Comparison of ENCODE assay signal across 8 mouse cellular contexts in genomic region chr1:156673476-156674194, GRCm38 (mm10). TPM values are rescaled to one million over a fixed set of nuclear protein-coding genes. Genes with fewer than 3 reads are reported as not detected.
DNase-seq lines count a peak whose midpoint lies in the region; ATAC-seq and TF ChIP-seq lines count a peak whose summit lies in the region.

No protein-coding gene starts in this region.

- 0 out of 2 replicates have a peak, but pooled peaks cover 3% of the 10 kb centered on the region for H3K27me3 ChIP-seq in hindbrain, embryonic 12.5 days
- H3K27me3 ChIP-seq in liver, embryonic 11.5 days (replicated peaks; ENCODE audit: control insufficient read depth, insufficient read depth, low read length): no peaks in the 10 kb centered on the region
- H3K27me3 ChIP-seq in myocyte (ENCODE audit: control insufficient read depth, insufficient read depth, insufficient read length): no peaks in the 10 kb centered on the region

- DNase-seq in 3134 (ENCODE audit: extremely low read depth, insufficient read length, low spot score) (peak; percentile 59), MEL-GATA-1-ER (ENCODE audit: extremely low read depth, low read depth) (peak; percentile 56)
- DNase-seq in liver, embryonic 11.5 days (ENCODE audit: low spot score): peak; percentile 65
- peak; percentile 47 for DNase-seq in thymus, postnatal 14 days
- no peak for DNase-seq in cerebellum, adult 8-10 months

- H3K4me2 ChIP-seq in hindbrain, embryonic 12.5 days (replicated peaks): peak overlapping the region; percentile 98
- H3K4me2 ChIP-seq in liver, embryonic 11.5 days: peak overlapping the region; percentile 100
- H3K4me2 ChIP-seq in myocyte (ENCODE audit: low read depth): peak overlapping the region; percentile 94

- no peak for TF ChIP-seq CTCF in embryonic fibroblast, embryonic 13.5 days (IDR thresholded peaks at IDR 0.05; ENCODE audit: borderline replicate concordance, insufficient read depth, low read length)

- WGBS in hindbrain, embryonic 12.5 days: 2% methylated on average over 29 of the region's 29 CpGs
- under 1% methylated on average over 29 of the region's 29 CpGs for WGBS in liver, embryonic 11.5 days

- H3K4me1 ChIP-seq in embryonic fibroblast, embryonic 13.5 days (ENCODE audit: control insufficient read depth, insufficient read depth, low read length): no peaks in the 10 kb centered on the region
- H3K4me1 ChIP-seq in hindbrain, embryonic 12.5 days: peaks cover 21% of the 10 kb centered on the region
- no peaks in the 10 kb centered on the region; the same call in 1 of the 2 replicates for H3K4me1 ChIP-seq in liver, embryonic 11.5 days (replicated peaks; ENCODE audit: control insufficient read depth, insufficient read depth, low read length)

- peak overlapping the region; percentile 71 for H3K4me3 ChIP-seq in embryonic fibroblast, embryonic 13.5 days (ENCODE audit: insufficient read depth, low read length)
- peak overlapping the region; percentile 47 for H3K4me3 ChIP-seq in hindbrain, embryonic 12.5 days
- H3K4me3 ChIP-seq in liver, embryonic 11.5 days (ENCODE audit: low read depth, low read length): peak overlapping the region; percentile 66
- H3K4me3 ChIP-seq in myocyte: peak overlapping the region; percentile 90

- TF ChIP-seq POLR2A in embryonic fibroblast, embryonic 13.5 days (IDR thresholded peaks at IDR 0.05; ENCODE audit: low read depth, low read length): no peak
- TF ChIP-seq POLR2A in myocyte (IDR thresholded peaks at IDR 0.05; ENCODE audit: insufficient read length, low read depth): no peak

- ATAC-seq in hindbrain, embryonic 12.5 days (ENCODE audit: low FRiP score): peak; percentile 62
- ATAC-seq in liver, embryonic 11.5 days (replicated peaks; ENCODE audit: low FRiP score): peak; percentile 39; the same call in 1 of the 2 replicates

- peaks cover 5% of the 10 kb centered on the region for H3K79me2 ChIP-seq in myocyte (ENCODE audit: control insufficient read depth, insufficient read depth)

- H3K27ac ChIP-seq in embryonic fibroblast, embryonic 13.5 days (ENCODE audit: insufficient read depth, low read length): 0 out of 2 replicates have a peak overlapping the region, but pooled peaks have one; percentile 9
- no peak overlapping the region for H3K27ac ChIP-seq in hindbrain, embryonic 12.5 days
- no peak overlapping the region for H3K27ac ChIP-seq in liver, embryonic 11.5 days (ENCODE audit: low read depth, low read length)

- H3ac ChIP-seq in myocyte (ENCODE audit: control insufficient read depth, insufficient read length): peak overlapping the region; percentile 42

- H3K36me3 ChIP-seq in hindbrain, embryonic 12.5 days: no peaks in the 10 kb centered on the region
- H3K36me3 ChIP-seq in liver, embryonic 11.5 days (ENCODE audit: control insufficient read depth, insufficient read depth, low read length): no peaks in the 10 kb centered on the region
- peaks cover 12% of the 10 kb centered on the region for H3K36me3 ChIP-seq in myocyte (ENCODE audit: control insufficient read depth, insufficient read depth)

- H3K9me3 ChIP-seq in hindbrain, embryonic 12.5 days (replicated peaks): no peaks in the 10 kb centered on the region
- no peaks in the 10 kb centered on the region for H3K9me3 ChIP-seq in liver, embryonic 11.5 days (ENCODE audit: control insufficient read depth, low read length)

- peak overlapping the region; percentile 63 for H3K9ac ChIP-seq in hindbrain, embryonic 12.5 days
- H3K9ac ChIP-seq in liver, embryonic 11.5 days (ENCODE audit: low read depth, low read length): peak overlapping the region; percentile 57

TF ChIP-seq in myocyte, 11 proteins besides CTCF, POLR2A, EP300 and RAD21:
- TF ChIP-seq POLR2AphosphoS2 (IDR thresholded peaks at IDR 0.05; ENCODE audit: insufficient read length, low read depth) (no peak), MYOG (IDR thresholded peaks at IDR 0.05; ENCODE audit: control insufficient read depth in 1 of 3, insufficient read depth in 1 of 3, insufficient read length in 2 of 3, low read depth in 2 of 3) (peak in 1 of 3 experiments; percentile 8)

RNA-seq across cellular contexts. Expression of gene Tor3a, which starts 0.5 kb away (rescaled TPM):
- 25.3 and 30.7 TPM in 2 replicates for polyA plus RNA-seq in embryonic fibroblast, embryonic 13.5 days (2011; ENCODE audit: insufficient read length, low read depth, missing spikeins)
- 5.0 and 6.5 TPM in 2 replicates for polyA plus RNA-seq in hindbrain, embryonic 12.5 days (2016; fragmentation: Nextera tagmentation; extraction: Ambion mirVana)
- polyA plus RNA-seq in liver, embryonic 11.5 days (2014; fragmentation: Nextera tagmentation; extraction: Ambion mirVana): 4.0 and 4.3 TPM in 2 replicates
- 45.9 TPM for polyA plus RNA-seq in myocyte (2012; fragmentation: generic; extraction: Trizol)

RNA-seq across cellular contexts. Expression of gene Fam20b, which starts 45.3 kb away (rescaled TPM):
- 39.8 and 40.8 TPM in 2 replicates for polyA plus RNA-seq in embryonic fibroblast, embryonic 13.5 days (2011; ENCODE audit: insufficient read length, low read depth, missing spikeins)
- 29.7 and 32.1 TPM in 2 replicates for polyA plus RNA-seq in hindbrain, embryonic 12.5 days (2016; fragmentation: Nextera tagmentation; extraction: Ambion mirVana)
- polyA plus RNA-seq in liver, embryonic 11.5 days (2014; fragmentation: Nextera tagmentation; extraction: Ambion mirVana): 22.1 and 22.2 TPM in 2 replicates
- polyA plus RNA-seq in myocyte (2012; fragmentation: generic; extraction: Trizol): 22.9 TPM
